Mouse (Mus musculus) left cerebral cortex, adult 9 months (tissue): Measurements from ENCODE around the gene Aunip.

ENCODE experiments used
- DNase-seq, 2 experiments: peaks; one replicate each; pipeline ENCODE4 v3.0.0; 2022; ENCODE audit warnings: low spot score in 2 of 2

The Aunip gene

DNA sequence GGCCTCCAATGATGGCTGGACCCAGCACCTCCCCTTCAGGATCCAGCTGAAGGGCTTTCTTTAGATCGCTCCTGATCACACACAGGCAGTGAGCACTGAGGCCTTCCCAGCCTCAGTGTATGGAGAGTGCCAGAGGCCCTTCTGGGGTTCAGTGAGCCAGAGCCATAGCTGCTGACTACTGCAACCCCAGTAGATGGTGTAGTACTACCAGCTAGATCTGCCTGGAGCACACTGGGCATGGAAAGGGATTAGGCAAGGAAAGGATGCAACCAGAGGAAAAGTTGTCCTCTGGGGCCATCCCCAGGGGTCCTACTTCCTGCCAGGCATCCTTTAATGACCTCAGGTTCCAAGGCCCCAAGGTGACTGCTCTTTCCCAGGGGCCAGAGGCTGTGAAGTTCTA is 42.8 kb downstream of the Aunip start:
- no peak for DNase-seq

DNA sequence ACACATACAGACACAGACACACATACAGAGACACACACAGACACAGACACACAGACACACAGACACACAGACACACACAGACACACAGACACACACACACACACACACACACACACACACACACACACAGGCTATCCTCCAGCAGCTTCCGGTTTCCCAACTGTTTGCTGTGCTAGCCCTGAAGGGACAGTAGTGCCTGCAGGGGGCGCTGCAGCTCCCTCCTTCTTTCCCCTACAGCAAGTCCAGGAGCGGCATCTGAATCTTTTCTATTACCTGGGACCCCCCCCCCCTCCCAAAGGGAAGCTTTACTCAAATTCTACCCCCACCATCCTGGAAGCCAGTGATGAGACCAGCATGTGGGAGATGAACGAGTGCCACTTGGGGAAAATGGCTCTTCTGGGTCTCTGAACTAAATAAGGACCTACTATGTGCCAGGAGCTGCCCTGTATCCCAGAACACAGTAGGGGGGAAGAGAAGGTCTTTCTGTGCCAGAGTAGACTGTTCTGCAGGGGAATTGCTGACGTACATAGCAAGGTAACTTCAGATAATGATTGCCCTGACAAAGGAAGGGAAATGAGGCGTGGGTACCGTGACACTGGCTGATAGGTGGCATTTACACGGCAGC is 45.3 kb downstream of the Aunip start:
- DNase-seq = no peak

DNA sequence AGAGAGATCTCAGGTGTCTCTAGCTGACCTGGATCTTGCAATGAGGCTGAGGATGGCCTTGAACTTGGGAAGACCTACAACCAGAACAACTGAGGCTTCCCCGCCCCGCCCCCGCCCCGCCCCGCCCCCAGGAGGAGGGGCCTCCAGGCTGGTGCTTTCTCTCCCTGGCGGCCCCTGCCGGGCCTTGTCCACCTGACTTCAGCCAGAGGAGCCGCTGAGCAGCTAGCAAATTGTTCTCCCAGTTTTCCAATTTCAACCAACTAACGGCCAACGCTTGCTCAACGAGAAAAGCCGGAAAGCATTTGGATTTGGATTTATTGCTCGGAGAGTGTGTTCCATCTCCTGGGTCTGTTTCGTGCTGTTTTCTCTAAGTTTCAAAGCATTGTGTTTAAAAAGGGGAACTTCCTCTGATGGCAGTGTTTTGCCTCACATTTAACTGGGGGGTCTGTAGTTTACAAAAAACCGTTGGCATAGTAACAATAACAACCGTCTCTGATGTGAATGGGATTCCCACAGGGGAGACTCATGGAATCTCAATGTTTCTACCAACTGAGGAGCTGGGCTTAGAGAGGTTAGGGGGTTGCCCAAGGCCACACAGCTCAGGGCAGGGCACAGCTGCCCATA is 46.9 kb downstream of the Aunip start:
- no peak for DNase-seq

DNA sequence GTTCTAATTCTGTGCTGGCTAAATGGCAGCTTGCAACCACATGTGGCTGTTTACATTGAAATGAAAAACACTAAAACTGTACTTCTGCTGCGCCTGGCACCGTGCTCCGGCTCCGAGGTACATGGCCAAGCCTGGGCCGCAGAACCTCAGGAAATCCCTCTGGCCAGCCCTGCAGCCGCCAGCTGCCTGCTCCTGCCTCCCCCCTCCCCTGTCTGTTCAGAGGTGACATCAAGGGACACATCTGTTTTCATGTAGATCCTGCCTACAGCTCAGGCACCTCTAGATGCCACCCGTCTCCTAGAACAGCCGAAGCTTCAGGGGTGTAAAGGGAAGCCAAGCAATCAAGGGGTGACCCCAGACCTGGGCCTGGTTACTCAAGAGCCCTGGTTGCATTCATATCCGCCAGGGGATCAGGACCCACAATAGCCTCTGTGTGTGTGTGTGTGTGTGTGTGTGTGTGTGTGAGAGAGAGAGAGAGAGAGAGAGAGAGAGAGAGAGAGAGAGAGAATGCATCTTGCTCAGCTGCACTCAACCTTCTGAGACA is 47.8 kb downstream of the Aunip start:
- no peak for DNase-seq

DNA sequence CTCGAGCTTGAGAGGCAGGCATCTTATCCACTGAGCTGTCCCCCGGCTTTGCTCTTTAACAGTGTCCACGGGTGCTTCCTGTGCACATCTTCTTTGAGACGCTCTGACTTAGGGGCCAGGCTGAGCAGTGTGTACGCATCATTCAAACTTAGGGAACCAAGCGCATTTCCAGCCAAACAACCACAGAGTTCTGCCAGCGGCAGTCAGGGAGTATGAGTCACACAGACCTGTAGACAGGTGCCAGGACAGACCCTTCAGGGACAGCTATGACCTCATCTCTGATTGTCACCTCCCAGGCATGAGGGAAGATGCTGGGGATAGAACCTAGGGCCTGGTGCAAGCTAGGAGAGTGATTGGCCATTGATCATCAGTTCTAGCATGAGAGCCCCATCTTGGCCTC is 48.4 kb downstream of the Aunip start:
- DNase-seq = no peak

DNA sequence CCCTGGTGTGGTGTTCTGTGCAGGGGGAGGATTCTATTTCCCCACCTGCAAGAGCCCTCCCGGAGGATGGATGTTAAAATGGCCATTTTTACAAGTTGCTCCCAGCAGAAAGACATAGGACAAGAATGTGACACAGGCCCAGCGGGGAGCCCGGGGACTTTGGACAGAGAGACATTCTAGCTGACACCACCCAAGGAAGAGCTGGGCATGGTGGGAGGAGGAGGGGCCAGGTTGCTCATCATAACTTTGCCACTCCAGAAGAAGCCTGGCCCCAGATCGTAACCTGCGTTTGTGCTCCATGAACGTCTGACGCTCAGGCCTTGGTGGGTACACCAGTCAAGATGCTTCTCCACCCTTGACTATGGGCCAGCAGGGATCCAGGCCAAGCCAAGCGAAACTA is 49.9 kb downstream of the Aunip start:
- no peak for DNase-seq

DNA sequence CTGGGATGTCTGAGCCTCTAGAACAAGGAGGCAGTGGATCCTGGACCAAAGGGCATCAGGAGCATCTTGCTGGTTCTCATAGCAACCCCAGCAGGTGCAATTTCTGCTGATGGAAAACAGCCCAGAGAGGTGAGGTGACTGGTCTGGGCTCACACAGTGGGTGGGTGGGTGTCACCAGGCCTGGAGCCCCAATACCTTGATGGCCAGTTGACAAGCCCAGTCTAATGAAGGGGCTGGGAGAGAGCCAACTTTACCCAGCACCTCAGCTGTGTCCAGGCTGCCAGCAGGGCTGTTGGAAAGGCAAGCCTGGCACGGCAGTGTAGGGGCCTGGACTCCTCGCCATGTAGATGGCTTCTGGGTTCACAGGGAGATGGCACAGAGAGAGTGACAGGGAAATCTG is 51.2 kb downstream of the Aunip start:
- no peak for DNase-seq

DNA sequence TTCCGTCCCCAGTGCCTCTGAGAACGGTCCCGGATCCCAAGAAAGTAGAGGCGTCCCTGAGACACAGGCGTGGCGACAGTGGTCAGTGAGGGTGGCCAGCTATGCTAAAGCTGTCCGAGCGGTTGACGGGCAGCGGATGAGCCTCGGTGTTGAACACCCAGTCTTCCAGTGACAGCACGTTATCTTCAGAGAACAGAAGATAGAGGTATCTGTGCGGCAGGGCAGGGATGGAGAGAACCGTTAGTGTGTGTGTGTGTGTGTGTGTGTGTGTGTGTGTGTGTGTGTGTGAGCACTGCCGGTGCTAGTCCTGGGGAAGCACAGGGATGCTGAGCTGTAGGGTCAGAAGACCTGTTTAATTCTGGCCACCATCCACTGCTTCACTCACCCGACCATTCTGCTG is 52.8 kb downstream of the Aunip start:
- DNase-seq = no peak

DNA sequence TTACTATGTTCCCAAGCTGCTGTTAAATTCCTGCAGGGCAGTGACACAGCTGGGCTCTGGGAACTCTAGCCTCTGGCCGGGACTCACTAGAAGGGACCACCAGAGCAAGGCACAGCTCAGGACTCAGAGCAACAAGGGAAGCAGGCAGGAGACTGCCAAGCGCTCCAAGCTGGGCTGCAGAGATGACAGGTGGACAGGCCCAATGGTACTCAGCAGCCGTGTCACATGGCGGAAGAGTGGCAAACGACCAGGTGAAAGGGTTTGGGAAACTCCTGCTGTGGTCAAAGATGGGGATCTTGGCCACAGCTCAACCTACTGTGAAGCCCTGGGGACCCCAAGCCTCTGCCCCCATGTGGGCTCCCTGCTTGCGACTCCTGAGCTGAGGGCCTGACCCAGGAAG is 53.3 kb downstream of the Aunip start:
- DNase-seq = no peak

DNA sequence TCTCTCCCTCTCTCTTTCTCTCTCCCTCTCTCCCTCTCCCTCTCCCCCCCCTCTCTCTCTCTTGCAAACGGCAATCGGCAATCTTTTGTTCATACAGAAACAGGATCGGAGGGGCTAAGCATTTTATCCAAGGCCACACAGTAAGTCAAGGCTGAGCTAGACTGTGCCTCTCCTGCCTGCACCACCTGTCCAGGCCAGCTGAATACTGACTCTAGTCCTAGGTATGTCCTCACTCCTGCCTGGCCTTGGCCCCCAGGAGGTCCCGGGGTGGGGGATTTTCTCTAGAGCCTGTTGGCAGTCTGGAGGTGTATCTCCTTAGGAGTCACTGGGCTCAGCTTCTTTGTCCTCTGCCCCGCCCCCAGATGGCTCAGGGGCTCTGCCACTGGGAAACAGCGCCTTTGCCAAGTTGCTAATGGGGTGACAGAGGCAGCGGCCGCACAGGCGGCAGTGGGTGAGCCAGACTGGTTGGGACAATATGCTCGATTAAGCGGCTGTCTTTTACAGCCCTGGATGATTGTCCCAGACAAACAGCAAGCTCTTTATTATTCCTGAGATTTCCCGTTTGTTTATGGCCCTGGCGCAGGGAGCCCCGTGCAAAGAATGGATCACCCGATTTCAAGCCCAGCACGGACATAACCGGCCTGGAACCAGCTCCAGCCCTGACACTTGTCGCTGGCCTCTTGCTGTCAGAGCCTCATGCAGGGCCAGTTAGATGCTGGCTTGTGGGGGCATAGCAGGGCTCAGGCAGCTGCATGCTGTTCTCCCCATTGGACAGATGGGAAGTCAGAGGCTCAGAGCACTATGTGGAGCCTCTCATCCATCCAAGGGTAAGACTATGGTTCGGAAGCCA is 56.8 kb downstream of the Aunip start:
- DNase-seq = no peak

DNA sequence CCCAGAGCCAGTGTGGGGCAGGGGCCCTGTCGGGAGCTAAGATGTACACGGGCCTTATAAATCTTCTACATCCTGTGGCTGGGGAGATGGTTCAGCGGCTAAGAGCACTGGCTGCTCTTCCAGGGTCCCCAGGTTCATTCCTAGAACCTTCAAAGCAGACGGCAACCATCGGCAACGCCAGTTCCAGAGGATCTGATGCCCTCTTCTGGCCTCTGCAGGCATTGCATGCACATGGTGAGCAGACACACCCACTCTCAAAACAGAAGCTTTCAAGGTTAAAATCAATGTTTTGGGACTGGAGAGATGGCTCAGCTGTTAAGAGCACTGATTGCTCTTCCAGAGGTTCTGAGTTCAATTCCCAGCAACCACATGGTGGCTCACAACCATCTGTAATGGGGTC is 58.4 kb downstream of the Aunip start:
- DNase-seq = no peak

DNA sequence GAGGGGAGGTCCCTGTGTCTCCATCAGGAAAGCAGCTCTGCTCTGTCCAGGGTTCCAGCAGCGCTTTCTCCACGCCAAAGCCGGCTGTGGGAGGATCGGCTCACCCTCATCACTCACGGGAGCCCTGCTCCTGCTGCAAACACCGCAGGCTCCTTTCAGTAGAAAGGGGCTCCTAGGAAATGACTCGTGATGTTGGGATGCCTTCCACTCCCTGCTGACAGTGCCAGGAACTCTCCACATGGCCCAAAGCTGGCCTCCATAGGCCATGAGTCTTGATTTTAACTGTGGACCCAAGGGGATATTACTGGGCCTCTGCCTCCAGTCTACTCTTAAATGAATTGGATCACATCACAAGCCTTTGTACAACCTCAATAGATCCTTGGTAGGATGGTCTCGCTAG is 59.0 kb downstream of the Aunip start:
- no peak for DNase-seq

DNA sequence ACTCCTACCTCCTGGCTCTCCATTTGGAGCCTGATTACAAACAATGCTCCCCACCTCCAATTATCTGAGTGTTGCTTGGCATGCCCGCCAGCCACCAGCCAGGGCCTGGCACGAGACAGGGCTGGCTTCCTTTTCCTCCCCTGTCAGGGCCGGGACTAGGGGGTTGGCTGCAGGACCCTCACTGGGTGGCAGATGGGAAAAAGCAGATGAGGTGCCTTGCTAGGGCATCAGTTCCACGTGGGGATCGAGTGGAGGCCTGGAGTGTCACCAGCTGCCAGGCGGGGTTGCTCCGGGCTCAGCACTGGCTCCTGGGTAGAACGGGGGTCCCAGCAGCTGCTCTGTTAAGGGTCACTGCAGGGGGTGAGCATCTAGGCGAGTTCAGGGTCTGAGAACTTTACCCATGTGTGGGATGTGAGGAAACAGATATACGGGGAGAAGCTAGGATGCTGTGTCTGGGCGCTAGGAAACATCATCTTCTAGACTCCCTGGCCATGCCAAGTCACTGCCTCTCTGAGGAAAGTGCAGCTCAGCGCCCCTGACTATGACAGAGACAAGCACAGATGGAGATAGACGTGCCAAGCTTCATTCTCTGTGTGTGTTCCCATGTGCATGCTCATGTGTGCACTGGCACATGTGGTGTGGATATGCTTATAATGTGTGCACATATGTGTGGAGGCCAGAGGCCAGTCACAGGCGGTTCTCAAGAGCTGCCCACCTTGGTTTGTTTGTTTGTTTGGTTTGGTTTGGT is 60.1 kb downstream of the Aunip start:
- DNase-seq = no peak

DNA sequence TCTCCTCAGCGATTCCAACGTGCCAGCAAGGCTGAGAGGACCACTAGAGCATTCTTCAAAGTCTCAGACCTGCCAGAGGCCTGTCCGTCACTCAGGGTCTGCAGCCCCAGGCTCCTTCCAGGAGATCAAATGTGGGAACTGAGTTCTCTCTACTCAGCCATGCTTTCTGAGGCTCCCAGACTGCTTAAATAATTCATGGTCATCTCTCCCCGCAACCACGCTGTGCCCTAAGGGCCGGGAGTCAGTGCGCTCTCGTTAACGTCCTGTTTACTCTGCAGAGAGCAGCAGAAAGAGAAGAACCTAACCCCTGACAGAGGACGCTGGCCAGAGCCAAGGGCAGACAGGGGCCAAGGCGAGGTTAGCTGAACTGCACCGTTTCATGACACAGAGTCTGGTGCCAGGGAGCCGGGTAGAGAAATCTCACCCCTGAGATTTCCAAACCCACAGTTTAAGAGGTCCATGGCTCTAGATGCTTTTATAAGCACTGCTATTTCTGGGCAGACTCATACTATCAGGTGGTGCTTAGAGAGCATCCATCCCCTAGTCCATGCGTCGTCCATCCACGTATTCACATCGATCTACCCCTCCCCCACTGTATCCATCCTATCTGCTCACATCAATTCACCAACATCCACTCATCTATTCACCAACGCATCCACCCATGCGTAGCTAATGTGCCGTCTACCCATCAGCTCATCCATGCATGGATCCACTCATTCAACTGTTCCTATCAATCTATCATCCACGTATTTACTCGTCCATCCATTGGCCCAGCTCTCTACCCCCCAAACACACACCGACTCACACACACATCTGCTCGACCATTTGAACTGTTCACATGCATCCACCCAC is 61.9 kb downstream of the Aunip start:
- DNase-seq = no peak
